Mouse (Mus musculus) cerebellum, adult 9-10 months (tissue): ENCODE data around the gene Hao2.

Experiments
- DNase-seq: peaks from one replicate; pipeline ENCODE4 v3.0.0; 2022

Gene Hao2

DNA sequence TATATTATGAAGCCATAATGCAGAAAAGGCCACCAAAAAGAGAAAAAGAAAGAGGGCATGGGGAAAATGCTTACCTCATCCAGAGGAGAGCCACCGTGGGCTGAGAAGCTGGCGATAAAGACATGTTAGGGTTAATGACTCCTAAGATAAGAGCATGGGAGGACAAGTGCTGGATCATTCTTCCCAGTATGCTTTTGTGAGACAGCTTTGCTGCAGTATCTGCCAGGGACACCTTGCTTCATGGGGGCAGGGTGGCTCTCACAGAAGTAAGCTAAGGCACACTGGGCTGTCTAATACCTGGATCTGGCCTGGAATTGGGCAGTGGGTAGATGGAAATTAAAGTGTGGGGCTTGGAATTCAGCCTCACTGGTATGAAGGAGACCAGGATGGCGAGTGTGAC, 37.9 kb downstream of the Hao2 start:
- DNase-seq = no peak

DNA sequence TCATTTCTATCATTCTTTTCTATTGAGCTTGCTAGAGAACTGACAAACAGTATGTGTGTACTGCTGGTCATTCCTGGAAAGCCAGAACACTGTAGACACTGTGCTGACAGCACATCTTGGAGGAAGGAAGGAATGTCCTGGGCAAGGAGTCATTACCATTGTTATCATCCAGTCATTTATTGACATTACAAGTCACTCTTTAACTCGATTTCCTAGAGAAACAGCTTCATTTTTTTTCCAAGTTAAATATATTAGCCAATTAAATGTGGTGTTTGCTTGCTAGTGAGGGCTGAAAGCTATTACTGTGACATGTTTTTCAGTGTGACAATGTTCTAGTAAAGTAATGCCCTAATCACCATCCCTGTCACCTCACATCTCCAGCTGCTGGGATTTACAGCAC, 39.4 kb downstream of the Hao2 start:
- no peak for DNase-seq

DNA sequence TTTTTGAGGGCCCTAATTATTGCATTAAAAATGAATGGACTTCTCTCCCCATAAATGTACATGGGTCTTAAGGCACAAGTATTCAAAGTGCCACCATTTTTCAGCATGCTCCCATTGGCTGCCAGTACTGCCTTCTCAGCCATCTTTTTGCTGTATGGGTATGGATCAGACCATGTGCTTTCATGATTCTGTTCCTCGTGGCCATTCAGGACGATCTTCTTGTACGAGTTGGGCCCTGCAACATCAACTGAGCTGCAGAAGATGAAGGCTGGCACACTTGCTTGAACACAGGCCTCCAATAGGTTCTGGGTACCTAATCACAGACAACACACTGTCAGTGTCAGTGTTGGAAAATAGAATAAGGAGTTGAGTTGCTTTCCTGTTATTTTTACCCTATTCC, 40.0 kb downstream of the Hao2 start:
- no peak for DNase-seq

DNA sequence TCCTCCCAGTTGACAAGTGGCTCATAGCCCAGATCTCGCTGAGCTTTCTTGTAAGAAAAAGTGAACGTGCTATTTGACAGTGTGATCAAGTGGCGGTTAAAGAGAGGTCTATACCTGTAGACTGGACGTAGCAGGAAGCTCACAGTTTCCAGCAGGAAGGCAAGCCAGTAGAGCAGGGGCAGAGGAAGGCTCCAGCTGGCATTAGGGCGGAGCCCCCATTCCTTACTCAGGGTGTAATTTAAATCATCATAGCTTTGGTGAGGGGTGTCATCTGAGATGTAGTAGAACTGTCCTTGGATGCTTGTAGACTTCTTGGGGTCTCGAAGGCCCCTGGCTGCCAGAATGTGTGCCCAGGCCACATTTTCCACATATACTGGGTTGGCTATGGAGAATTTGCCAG, 40.4 kb downstream of the Hao2 start:
- no peak for DNase-seq

DNA sequence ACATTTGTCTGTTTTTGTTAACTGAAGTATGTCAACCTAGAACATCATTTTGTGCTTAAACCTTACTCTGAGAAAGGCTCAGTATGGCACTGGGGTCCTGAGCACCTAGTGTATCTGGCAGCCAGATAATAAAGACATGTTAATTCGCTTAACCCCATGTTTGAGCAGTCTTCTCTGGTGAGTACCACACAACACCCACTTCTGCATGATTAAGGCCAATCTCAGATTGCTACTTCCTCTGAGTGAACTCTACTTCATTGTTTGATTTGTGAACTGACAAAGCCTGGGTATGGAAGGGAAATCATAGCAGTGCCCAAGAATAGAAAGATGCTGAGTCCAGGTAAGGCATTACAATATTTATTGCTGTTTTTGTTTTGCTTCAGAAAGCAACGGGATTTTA, 41.2 kb downstream of the Hao2 start:
- no peak for DNase-seq

DNA sequence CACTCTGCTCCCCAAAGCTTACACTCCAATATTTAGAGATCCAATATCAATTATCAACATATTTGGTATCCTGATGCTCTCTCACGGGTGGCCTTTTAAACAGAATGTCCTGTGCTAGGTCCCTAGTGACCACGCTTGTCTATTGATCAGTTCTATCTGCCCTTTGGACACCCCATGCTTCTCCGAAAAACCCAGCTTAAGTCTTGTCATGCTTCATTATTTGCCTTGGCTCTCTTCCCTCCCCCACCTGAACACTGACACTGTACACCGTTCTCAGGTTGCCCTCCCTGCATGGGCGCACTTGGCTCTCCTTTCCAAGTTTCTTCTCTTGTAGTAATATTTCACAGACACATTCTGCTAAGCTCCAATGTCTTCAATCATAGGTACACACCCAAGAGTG, 42.8 kb downstream of the Hao2 start:
- no peak for DNase-seq

DNA sequence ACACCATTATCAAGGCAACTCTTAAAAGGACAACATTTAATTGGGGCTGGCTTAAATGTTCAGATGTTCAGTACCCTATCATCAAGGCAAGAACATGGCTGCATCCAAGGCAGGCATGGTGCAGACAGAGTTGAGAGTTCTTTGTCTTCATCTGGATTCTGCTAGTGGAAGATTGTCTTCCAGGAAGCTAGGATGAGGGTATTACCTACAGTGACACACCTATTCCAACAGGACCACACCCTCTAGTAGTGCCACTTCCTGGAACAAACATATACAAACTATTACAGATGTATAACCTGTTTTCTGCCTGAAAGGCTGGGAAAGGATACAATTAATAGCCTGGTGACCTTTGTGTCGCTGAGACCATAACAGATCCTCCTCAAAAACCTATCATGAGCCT, 44.1 kb downstream of the Hao2 start:
- DNase-seq = no peak
